Mouse (Mus musculus) CD4-positive helper T cell, adult 2 months (primary cell): ENCODE measurements around the gene Wwox.

Experiments used
- DNase-seq: peaks from one replicate; pipeline ENCODE4 v3.0.0-alpha.2; 2012; ENCODE audit warnings: low read depth, missing footprints, low spot score

Wwox gene

GRCm38 (mm10) chr8:114599555-114599954 is 160.1 kb downstream of the Wwox start:
- no peak for DNase-seq

- no peak for DNase-seq
Observed at GRCm38 (mm10) chr8:114600196-114600595, 160.7 kb downstream of the Wwox start.

- DNase-seq, result no peak
Observed at GRCm38 (mm10) chr8:114603046-114603445, 163.6 kb downstream of the Wwox start.

- no peak for DNase-seq
Observed at GRCm38 (mm10) chr8:114603561-114603960, 164.1 kb downstream of the Wwox start.

- no peak for DNase-seq
Observed at GRCm38 (mm10) chr8:114604315-114604714, 164.9 kb downstream of the Wwox start.

GRCm38 (mm10) chr8:114605651-114606050 is 166.2 kb downstream of the Wwox start:
- no peak for DNase-seq

GRCm38 (mm10) chr8:114609330-114609729 is 169.9 kb downstream of the Wwox start:
- no peak for DNase-seq

- no peak for DNase-seq
Observed at GRCm38 (mm10) chr8:114611075-114611474, 171.6 kb downstream of the Wwox start.

- no peak for DNase-seq
Observed at GRCm38 (mm10) chr8:114612091-114612490, 172.6 kb downstream of the Wwox start.

- DNase-seq, result no peak
Observed at GRCm38 (mm10) chr8:114615413-114615812, 176.0 kb downstream of the Wwox start.

- no peak for DNase-seq
Observed at GRCm38 (mm10) chr8:114615908-114616307, 176.5 kb downstream of the Wwox start.

GRCm38 (mm10) chr8:114618908-114619508 is 179.6 kb downstream of the Wwox start:
- DNase-seq, result no peak

GRCm38 (mm10) chr8:114625402-114625801 is 185.9 kb downstream of the Wwox start:
- no peak for DNase-seq

GRCm38 (mm10) chr8:114626897-114627296 is 187.4 kb downstream of the Wwox start:
- DNase-seq, result no peak

GRCm38 (mm10) chr8:114629719-114630118 is 190.3 kb downstream of the Wwox start:
- no peak for DNase-seq

- DNase-seq, result no peak
Observed at GRCm38 (mm10) chr8:114631087-114631486, 191.6 kb downstream of the Wwox start.

GRCm38 (mm10) chr8:114634151-114634550 is 194.7 kb downstream of the Wwox start:
- no peak for DNase-seq

- DNase-seq, result no peak
Observed at GRCm38 (mm10) chr8:114634669-114635410, 195.4 kb downstream of the Wwox start.

- DNase-seq, result no peak
Observed at GRCm38 (mm10) chr8:114636376-114636775, 196.9 kb downstream of the Wwox start.

- DNase-seq, result no peak
Observed at GRCm38 (mm10) chr8:114641809-114642208, 202.4 kb downstream of the Wwox start.

GRCm38 (mm10) chr8:114650789-114651188 is 211.3 kb downstream of the Wwox start:
- no peak for DNase-seq

GRCm38 (mm10) chr8:114657789-114658188 is 218.3 kb downstream of the Wwox start:
- no peak for DNase-seq

- DNase-seq, result no peak
Observed at GRCm38 (mm10) chr8:114658475-114658874, 219.0 kb downstream of the Wwox start.
